Mouse (Mus musculus) granulocyte monocyte progenitor cell, adult 5-6 weeks (primary cell): Measurements from ENCODE around the gene Gm49325. TPM values are rescaled to one million over a fixed set of nuclear protein-coding genes. Genes with fewer than 3 reads are reported as not detected.

Source experiments
- ATAC-seq: replicated peaks from 2 replicates; pipeline ENCODE4 v1.8.0; 2016; ENCODE audit warnings: mild to moderate bottlenecking, moderate TSS enrichment, inconsistent platforms; ENCODE audit not compliant: poor library complexity, severe bottlenecking
- total RNA-seq, 2 experiments: library from RNA; stranded (forward) in 1 of 2; stranded (reverse) in 1 of 2; fragments of 200-712, 200-1000 nt in 1 of 2; fragments of >200 nt in 1 of 2; fragmentation: Nextera tagmentation in 1 of 2; gene quantifications; 2 replicates each; pipeline ENCODE4 v1.2.3; 2014 to 2017

The Gm49325 gene
- total RNA-seq (2014; fragmentation: Nextera tagmentation) (not detected in 2 replicates), total RNA-seq (2017) (1.6 TPM in 1 of 2 replicates, not detected in the other)

DNA sequence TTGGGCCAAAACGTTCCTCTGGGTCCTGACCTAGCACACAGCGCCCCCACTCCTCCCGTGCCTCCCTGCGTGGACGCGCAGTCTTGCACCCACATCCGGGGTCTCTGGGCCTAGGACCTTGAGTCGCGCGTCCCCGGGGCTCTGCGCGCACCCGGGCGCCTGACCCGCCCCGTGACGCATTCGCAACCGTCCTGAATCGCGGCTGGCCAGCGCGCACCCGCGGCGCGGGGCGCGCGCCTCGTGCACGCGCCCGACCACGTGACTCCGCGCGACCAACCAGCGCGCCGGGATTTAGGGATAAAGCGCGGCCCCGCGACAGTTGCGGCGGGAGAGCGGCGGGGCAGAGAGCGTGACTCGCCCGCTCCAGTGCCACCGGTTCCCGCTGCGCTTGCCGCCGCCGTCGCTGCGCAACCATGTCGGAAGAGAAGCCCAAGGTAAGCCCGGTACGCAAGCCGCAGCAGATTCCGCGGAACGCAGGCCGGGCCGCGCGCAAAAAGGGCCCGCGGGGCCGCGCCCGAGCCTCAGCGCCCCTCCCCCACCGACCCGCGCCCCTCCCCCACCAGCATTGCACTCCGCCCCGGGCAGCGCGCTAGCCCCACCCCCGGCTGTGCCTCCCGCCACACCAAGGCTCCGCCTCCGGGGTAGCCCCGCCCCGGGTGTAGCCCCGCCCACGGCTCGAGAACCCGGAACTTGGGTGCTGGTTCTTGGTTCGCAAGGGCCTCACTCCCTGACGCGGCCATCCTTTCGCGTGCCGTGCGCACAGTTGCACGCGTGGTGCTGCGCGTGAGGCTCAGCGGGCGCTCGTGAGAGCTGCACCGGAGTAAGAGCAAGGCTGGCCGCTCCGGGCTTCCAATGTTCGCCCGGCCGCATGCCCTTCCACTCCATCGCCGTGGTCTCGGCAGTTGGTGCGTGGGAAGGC lies at the start of gene Gm49325, which contains the start of gene Sumo3:
TSS of gene Gm49325 (plus strand) at position 290 of the 919 bp plus-strand sequence.
TSS of gene Sumo3 (plus strand) at position 190 of the 919 bp plus-strand sequence.
- peak; percentile 83 for ATAC-seq

DNA sequence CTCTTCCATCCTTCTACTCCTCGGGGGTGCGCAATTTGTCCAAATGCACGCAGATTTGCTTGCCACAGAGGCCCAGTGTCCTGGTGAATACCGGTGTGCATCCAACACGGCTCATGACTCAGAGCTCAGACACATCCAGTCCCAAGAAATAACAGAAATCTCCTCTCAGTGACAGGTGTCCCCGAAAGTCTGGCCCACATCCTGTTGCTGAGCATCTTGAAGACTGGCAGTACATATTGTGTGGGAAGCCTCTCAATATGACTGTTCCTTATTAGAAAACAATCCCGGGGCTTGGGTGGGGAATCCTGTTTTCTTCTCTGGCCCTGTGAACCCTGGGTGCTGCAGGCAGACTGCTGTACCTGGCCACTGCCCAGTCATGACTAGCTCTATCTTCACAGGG lies 49.4 kb upstream of the Gm49325 start:
- ATAC-seq = no peak

DNA sequence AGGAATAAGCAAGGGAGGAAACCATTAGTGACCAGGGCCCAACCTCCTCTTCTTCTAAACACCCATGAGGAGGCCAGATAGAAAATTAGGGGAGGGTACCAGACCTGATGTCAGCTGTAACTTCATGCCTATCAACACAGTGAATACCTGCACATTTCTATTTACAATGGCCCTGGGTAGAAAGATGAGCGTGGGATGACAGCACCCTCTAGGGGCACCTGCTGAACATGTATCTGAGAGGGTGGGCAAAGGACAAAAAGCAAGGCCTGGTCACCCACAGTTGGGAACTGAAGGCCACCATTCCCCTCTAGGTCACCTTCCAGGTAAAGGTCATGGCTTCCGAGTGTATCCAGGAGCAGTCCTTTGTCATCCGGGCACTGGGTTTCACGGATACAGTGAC lies 48.4 kb upstream of the Gm49325 start:
- ATAC-seq = peak; percentile 34

DNA sequence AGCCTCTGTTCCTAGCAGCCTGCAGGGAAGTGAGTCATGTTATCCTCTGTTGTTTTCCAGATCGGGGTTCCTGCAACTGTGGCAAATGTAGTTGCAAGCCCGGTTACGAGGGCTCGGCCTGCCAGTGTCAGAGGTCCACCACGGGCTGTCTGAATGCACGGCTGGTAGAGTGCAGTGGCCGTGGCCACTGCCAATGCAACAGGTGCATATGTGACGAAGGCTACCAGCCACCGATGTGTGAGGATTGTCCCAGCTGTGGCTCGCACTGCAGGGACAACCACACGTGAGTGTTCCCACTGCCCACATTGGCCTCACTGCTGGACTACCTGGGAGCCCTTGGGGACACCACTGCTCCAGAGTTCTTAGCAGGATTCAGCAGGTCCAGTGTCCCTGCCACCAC lies 45.9 kb upstream of the Gm49325 start:
- no peak for ATAC-seq

DNA sequence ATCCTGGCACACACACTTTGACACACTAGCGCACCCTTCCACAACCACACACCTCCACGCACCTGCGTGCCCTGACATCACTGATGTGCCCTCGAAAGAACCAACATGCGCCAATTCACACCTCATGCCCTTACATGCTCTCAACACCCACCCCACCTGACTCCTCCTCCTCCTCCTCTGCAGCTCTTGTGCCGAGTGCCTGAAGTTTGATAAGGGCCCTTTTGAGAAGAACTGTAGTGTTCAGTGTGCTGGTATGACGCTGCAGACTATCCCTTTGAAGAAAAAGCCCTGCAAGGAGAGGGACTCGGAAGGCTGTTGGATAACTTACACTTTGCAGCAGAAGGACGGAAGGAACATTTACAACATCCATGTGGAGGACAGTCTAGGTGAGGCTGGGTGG lies 45.2 kb upstream of the Gm49325 start:
- no peak for ATAC-seq

DNA sequence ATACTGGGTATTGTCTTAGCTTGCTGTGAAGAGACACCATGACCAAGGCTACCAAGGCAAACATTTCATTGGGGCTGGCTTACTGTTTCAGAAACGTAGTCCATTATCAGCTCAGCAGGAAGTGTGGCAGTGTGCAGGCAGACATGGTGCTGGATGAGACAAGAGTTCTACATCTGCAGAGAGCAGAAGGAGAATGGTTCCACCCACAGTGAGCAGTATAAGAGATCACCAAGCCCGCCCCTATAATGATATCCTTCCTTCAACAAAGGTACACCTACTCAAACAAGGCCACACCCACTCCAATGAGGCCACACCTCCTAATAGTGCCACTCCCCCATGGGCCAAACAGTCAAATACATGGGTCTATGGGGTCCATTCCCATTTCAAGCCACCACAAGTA lies 44.5 kb upstream of the Gm49325 start:
- no peak for ATAC-seq

DNA sequence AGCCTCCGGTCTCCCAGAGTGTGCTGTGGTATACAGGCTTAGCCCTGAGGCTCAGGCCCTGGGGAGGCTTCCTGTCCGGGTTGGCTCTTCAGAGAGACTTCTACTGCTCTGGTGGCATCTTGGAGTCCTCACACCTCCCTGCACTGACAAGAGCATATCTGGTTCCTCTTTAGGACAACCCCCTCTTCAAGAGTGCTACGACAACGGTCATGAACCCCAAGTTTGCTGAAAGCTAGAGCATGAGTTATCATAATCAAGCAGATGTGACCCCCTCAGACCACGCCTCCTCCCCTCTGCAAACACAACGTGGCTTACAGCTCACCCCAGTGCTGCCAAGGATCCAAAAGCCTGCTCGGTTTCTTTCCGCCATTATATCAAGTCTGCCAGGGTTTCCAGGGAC lies 41.0 kb upstream of the Gm49325 start:
- ATAC-seq = no peak

DNA sequence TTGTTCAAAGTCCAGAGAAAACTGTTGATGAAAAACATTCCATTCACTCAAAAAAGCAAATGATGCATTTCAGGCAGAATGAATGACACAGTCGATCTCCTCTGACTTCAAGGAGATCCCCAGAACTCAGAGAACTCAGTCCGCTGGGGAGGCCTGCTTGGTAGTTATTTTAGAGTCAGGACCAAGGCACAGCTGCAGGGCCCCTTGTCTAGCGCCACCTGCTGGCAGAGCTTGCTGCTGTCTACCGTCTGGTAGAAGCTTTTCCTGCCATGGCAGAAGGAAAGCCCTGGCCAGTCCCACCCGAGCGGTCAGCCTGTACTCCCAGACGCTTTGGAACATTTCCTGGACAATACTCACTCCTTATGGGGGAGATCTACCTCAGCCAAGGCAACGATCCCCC lies 39.3 kb upstream of the Gm49325 start:
- ATAC-seq = peak; percentile 83

DNA sequence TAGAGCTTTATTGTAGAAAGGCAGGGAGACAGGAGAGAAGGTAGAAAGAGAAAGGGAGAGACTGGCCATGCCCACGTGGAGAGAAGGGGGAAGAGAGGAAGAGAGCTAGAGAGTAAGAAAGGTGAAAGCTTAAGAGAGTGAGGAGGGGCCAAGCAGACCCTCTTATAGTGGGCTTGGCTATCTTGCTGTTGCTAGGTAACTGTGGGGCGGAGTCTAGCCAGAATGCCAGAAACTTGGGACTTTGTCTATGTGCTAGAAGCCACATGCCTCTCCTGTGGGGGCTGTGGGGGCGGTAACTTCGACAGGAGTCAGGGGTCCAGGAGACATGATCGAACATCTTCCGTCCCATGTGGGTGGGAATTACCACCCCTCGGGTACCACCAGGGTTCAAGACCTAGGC lies 36.5 kb upstream of the Gm49325 start:
- ATAC-seq = no peak

DNA sequence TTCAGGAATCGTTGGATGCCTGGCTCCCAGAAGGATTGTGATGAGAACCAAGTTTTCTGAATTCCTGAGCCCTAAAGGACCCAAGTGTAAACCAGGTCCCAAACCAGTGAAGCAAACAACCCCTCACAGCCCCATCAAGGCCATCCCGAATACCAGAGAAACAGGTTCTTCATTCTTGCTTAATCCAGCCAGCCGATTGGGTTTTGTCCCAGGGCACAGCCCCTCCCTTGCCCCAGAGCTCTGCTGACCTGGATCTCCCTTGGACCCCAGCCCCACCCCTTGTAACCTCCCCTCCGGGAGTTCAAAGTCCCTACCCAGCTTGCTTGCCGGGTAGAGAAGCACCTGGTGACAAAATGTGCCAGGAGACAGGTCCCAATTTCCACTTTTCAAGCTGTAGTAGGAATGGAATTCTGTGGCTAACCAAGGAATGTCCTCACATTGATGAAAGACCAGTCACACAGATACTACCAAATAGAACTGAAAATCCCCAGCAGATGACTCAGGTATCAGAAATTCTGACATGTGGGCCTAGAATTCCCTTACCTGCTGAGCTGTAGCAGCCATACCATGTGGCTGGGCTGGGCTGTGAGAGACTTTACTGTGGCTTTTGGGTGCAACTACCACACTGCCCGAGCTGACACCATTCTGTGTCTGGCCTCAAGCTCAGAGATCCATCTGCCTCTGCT lies 35.9 kb upstream of the Gm49325 start:
- ATAC-seq = no peak

DNA sequence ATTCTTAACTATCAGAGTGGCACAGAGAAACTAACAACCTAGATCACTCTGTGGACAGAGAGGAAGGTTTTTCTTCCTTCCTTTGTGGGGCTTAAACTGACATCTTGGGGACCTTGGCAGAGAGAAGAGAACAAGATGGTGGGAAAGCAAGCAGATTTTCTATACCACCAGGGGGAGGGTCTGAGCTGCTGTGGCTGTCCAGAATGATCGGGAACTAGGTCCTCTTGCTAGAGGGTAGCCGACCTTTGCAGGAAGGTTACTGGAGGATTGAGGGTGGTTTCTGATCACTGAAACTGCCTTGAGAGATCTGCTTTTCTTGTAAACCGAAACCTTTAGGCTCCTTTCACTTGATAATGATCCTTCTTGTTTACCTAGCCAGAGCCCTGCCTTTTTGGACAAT lies 33.8 kb upstream of the Gm49325 start:
- peak; percentile 56; the same call in 1 of the 2 replicates for ATAC-seq

DNA sequence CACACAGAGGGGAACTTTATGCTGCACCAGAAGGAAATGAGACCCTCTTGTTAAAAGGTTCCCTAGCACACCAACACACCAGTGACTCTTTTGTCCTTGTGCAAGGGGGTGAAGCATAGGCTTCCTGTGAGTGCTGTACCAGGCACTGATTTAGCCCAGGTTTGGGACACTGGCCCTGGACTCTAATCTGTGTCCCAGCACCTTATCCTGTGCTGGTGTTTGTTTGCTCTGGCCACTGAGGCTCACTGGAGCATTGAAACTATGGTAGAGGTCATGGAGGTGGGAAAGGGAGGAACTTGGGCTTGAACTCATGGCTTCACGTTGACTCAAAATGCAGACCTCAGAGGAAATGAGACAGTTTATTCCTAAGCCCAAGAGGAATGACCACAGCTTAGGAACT lies 32.8 kb upstream of the Gm49325 start:
- no peak for ATAC-seq

DNA sequence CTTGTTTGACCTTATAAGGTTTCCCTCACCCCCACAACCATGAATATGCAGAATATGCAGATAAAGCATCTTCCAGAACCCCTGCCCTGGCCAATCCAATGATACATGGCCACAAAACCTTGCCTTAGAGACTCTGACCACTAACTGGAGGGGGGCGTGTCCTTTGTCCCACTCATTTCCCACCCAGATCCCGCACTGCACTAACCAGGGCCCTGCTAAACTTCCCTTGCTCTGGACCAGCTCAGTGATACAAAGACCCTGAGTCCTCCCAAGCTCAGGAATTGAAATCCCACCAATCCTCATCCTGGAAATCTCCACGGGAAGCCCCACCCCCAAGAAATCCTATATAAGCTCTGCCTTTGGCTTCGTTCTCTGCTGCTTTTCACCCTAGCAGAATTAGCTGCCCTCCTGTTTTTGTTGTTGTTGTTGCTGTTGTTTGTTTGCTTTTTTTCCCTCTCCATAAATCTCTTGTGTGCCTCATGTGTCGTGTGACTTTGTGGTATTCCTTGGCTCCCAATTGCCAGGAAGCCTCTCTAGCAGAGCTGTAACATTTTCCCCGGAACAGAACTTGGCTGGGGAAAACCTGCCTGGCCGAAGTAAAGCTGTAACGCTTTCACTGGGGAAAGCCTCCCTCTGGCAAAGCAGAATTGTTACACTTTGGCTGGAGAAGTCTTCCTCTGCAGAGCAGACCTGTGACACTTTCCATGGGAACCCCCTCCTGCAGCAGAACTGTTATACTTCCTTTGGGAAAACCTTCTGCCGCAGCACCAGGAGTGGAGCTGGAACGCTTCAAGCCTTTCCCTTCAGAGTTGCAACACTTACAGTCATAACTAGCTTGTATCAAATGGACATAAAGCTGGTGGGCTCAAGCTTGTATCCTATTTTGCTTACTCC lies 25.7 kb upstream of the Gm49325 start:
- ATAC-seq = no peak

DNA sequence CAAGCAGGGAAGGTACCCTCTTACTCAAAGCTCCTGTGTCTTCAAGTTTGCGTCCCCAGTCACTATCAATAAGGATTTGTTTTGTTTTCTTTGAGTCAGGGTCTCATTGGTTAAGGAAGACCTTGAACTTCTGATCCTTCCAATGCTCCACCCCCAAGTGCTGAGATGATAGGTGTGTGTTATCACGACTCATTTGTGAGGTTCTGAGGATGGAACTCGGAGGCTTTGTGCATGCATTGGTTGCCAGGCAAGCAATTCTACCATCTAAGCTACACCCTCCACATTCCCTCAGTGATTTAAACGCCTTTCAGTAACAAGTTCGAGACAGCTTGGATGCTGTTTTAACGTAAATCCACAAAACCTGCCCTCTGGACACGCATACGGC lies 25.0 kb upstream of the Gm49325 start:
- no peak for ATAC-seq

DNA sequence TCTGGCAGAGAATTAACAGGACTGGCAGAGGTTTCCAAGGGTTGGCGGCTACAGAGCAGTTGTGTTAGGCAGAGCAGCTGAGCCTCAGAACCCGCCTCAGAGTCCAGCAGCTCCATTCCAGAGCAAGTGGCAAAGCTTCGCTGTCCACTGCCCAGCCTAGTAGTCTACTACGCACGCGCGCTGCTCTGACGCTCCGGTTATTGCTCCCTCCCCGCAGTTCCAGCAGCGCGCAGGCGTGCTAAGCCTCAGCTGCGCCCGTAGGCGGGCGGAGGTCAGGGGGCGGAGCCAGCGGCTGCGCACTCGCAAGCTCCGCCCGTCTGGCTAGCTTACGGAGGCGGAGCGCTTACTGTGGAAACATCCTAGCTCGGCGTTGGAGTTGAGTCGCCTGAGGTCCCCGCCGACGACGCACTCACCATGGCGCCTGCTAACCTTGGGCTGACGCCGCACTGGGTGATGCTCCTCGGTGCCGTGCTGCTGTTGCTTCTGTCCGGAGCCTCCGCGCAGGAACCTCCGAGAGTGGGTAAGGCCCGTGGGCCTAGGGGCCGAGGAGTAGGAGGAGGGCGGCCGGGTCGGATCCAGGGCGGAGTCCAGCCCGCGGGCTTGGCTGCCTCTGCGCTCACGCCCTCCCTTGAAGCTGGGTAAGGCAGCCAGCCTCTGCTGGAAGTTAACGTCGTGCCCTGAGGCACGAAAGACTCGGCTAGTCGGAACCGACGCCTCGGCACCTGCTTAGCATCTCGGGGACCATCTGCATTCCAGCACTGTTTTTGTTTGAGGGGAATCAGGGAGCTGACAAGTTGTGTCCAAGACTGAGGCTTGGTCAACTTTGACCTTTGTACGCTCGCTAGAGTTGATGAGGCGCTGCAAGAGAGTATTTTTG lies 24.4 kb upstream of the Gm49325 start, which contains the start of gene Pttg1ip:
TSS of gene Pttg1ip (plus strand) at position 313 of the 877 bp plus-strand sequence.
- ATAC-seq = peak; percentile 91

DNA sequence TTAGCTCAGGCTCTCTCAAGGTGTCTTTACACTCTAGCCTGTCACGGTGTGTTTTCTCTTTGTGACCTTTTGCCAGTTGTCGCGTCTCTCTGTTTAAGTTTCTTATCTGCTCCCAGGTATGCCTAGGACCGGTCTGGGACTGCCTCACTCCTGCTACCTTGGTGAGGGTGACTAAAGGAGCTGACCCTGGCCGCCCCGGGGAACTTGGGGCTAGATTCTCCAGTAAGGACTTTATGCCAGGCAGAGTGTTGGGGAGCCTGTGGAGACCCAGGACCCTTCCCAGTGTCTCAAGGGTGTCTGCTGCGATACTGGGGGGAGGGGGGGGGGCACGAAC lies 23.7 kb upstream of the Gm49325 start:
- ATAC-seq = no peak

DNA sequence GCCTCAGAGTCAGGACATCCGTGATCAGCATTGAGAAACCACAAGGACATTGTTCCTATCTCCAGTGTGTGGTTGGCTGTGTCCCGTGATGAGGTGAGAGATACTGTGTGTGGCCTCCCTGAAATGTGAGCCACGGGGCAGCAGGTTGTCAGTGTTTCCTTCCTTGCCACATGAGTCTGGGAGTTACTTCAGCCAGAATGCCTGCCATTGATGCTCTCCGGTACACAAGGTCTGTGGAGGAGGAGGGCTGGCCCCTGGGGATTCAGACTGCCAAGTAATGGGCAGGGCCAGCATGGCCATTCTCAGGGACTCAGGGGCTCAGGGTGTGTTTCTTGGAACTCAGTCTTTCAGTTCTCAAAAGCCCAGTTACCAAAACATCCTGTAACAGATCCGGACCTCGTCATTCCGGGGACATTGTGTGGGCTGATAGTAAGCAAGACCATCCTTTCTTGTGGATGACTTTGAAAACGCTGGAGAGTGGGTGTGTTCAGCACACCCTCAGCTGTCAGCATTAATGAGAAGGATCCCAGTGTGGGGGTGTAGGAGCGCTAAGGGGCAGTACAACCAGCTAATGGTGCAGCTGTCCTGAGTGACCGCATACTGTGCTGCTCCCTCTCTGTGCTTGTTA lies 22.1 kb upstream of the Gm49325 start:
- ATAC-seq = peak; percentile 66

DNA sequence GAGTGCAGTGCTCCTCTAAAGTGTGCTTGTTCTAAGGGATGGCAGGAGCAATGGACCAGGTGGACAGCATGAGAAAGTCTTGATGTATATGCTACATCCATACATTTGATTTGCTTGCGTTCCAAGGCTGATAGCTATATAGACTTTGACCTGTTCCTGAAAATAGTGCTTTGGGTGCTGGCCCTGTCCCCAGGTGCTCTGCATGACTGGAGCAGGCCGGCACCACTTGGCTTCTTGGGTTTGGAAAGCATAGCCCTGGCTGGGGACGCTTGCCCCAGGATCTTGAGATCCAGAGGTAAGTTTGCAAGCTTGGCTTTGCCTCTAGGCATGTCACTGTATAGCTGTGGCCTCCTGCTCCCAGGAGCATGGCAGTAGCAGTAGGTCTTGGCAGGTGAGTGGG lies 19.4 kb upstream of the Gm49325 start:
- ATAC-seq = no peak
